Mouse (Mus musculus) urinary bladder, adult 2 months (tissue): ENCODE results near the gene Mlx. TPM values are rescaled to one million over a fixed set of nuclear protein-coding genes. Genes with fewer than 3 reads are reported as not detected.

Source experiments
- DNase-seq: peaks from one replicate; pipeline ENCODE4 v3.0.0; 2022; ENCODE audit warnings: low spot score
- polyA plus RNA-seq: library from polyadenylated mRNA; depleted of rRNA; stranded (reverse); fragments of >200 nt; gene quantifications from 2 replicates; pipeline ENCODE4 v1.2.3, GENCODE M21; 2012; rRNA removed

The Mlx gene
- polyA plus RNA-seq, 1 experiment, result 38.0 TPM

DNA sequence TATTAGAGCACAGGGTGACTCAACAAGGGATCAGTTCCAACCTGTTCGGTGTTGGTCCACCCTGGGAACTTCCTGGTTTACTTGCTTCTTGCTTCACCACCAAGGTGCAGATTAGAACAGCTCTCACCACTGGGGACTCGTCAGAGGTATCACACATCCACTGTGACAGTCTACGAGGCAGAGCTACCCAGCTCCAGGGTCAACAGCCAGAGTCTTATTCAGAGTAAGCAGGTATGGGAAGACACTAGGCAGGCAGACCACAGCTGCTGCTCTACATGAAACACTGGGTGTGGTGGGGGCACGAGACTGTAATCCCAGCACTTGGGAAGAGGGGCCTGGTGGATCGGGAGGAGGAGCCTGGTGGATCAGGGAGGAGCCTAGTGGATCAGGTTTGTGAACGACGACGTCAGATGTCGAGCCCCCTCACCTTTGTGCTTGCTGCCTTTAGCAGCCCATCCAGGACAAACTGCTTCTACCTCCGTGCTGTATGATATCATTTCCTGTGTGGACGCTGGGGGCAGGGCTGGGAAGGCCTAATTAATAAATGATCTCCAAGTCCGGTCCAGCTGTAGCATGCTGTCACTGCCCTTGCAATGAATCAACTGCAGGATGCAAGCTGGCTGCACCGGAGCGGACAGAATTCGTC lies 51.6 kb downstream of the Mlx start:
- peak; percentile 42 for DNase-seq

DNA sequence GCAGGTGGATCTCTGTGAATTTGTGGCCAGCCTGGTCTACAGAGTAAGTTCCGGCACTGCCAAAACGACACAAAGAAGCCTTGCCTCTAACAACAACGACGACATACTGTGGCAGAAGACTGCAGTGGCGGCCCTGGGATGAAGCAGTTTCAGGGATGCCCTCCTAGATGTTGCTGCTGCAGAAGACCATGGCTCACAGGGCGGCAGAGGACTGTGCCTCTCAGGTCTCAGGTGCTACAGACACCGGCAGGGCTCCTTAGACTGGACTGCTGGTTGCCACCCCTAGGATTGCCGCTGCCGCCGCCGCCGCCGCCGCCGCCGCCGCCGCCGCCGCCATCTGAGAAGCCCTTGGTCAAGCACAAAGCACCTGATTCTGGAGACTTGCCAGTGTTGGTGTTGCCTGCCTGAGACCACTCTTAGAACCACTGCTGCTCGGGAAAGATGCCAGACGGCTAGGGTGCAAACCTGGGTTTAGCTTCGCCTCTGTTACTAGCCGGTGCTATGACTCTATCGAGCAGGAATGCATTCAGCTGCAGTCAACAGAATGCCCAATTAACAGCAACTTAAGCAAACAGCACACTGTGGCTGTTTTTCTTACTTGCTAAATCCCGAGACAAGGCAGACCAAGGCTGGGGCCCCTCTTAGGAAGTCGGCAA lies 53.2 kb downstream of the Mlx start:
- DNase-seq, result no peak

DNA sequence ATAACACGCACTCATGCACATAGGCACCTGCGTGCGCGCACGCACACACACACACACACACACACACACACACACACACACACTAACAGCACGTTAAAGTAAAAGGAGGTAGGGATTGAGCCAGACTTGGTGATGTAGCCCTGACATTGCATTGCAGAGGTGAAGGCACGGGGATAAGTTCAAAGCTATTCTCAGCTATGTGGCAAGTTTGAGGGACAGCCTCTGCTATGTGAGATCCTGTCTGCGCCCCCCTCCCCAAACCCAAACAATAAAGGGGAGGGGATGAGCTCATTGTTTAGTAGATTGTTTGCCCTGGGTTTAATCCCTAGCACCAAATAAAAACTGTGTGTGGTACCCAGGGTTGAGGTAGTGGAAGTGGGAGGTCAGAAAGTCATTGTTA lies 54.0 kb downstream of the Mlx start:
- DNase-seq, result no peak

Other genes starting within 250 kb of the Mlx start
- 18.1 and 21.5 TPM in 2 replicates for gene Stat5b, start 236.6 kb upstream of the Mlx start, polyA plus RNA-seq
- 9.0 and 11.4 TPM in 2 replicates for gene Stat5a, start 227.9 kb upstream of the Mlx start, polyA plus RNA-seq
- gene Stat3, start 147.7 kb upstream of the Mlx start, polyA plus RNA-seq, result 91.2 and 103 TPM in 2 replicates
- gene Cavin1, start 116.4 kb upstream of the Mlx start, polyA plus RNA-seq, result 284 and 420 TPM in 2 replicates
- gene Atp6v0a1, start 77.8 kb upstream of the Mlx start, polyA plus RNA-seq, result 66.9 and 74.1 TPM in 2 replicates
- gene Naglu, start 17.3 kb upstream of the Mlx start, polyA plus RNA-seq, result 27.2 and 29.0 TPM in 2 replicates
- gene Hsd17b1, start 8.9 kb upstream of the Mlx start, polyA plus RNA-seq, result 0.56 and 0.57 TPM in 2 replicates
- 25.8 and 38.8 TPM in 2 replicates for gene Coasy, start 4.7 kb upstream of the Mlx start, polyA plus RNA-seq
- 7.1 and 7.9 TPM in 2 replicates for gene Psmc3ip, start 8.2 kb downstream of the Mlx start, polyA plus RNA-seq
- 66.2 and 67.3 TPM in 2 replicates for gene Retreg3, start 32.6 kb downstream of the Mlx start, polyA plus RNA-seq
- gene Tubg1, start 32.7 kb downstream of the Mlx start, polyA plus RNA-seq, result 4.3 and 11.0 TPM in 2 replicates
- gene Tubg2, start 68.6 kb downstream of the Mlx start, polyA plus RNA-seq, result 3.3 and 5.0 TPM in 2 replicates
- 4.2 and 5.8 TPM in 2 replicates for gene Cntnap1, start 83.2 kb downstream of the Mlx start, polyA plus RNA-seq
- gene Plekhh3, start 84.1 kb downstream of the Mlx start, polyA plus RNA-seq, result 33.9 and 35.6 TPM in 2 replicates
- 0.19 and 0.21 TPM in 2 replicates for gene Ccr10, start 88.2 kb downstream of the Mlx start, polyA plus RNA-seq
- gene Ezh1, start 139.2 kb downstream of the Mlx start, polyA plus RNA-seq, result 45.0 and 45.7 TPM in 2 replicates
- gene Ramp2, start 158.8 kb downstream of the Mlx start, polyA plus RNA-seq, result 79.5 and 82.0 TPM in 2 replicates
- gene Vps25, start 166.4 kb downstream of the Mlx start, polyA plus RNA-seq, result 73.3 and 91.1 TPM in 2 replicates
- gene Wnk4, start 173.3 kb downstream of the Mlx start, polyA plus RNA-seq, result 7.4 and 10.6 TPM in 2 replicates
- gene Cntd1, start 191.7 kb downstream of the Mlx start, polyA plus RNA-seq, result 1.4 and 1.5 TPM in 2 replicates
- 155 and 156 TPM in 2 replicates for gene Coa3, start 191.8 kb downstream of the Mlx start, polyA plus RNA-seq
- gene Becn1, start 215.0 kb downstream of the Mlx start, polyA plus RNA-seq, result 147 and 154 TPM in 2 replicates
- gene Psme3, start 228.9 kb downstream of the Mlx start, polyA plus RNA-seq, result 60.6 and 68.7 TPM in 2 replicates
- gene Aoc2, start 237.8 kb downstream of the Mlx start, polyA plus RNA-seq, result 3.8 and 4.8 TPM in 2 replicates
- 59.2 and 75.5 TPM in 2 replicates for gene Aoc3, start 243.3 kb downstream of the Mlx start, polyA plus RNA-seq